Mouse (Mus musculus): ENCODE data around the gene Gpkow. TPM values are rescaled to one million over a fixed set of nuclear protein-coding genes. Genes with fewer than 3 reads are reported as not detected.

Gpkow gene
- polyA plus RNA-seq, 1 experiment, result 15.7 TPM

DNA sequence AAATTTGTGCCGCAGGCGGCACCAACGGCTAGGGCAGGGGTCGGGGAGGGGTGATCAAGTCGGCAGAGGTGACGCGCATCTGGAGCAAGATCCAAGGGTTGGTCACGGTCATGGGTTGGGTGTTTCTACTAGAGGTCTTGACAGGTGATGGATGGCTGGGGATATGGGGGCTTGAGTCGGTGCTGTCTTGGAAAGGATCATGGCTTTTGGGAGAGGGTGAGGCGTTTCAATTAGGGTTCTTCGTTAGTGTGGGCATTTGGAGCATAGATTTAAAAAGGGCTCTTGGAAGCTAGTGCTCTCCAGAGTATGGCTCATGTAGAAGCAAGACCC lies 25.3 kb downstream of the Gpkow start:
- Histone ChIP-seq H3K79me2 (ENCODE audit: control insufficient read depth, insufficient read depth) (peaks cover 8% of the 10 kb centered on the region), H3ac (ENCODE audit: control insufficient read depth, insufficient read length, low read depth) (peak overlapping the region; percentile 80), H3K36me3 (ENCODE audit: control insufficient read depth, insufficient read depth) (no peaks in the 10 kb centered on the region), H3K79me3 (ENCODE audit: low read depth) (no peaks in the 10 kb centered on the region), H3K27me3 (ENCODE audit: control insufficient read depth, insufficient read depth, insufficient read length) (no peaks in the 10 kb centered on the region), H3K4me3 (ENCODE audit: insufficient read depth, poor library complexity, severe bottlenecking) (peak overlapping the region; percentile 41)
- TF ChIP-seq CEBPB (IDR thresholded peaks at IDR 0.05; ENCODE audit: low read depth), result no peak
- no peak for TF ChIP-seq USF1 (IDR thresholded peaks at IDR 0.05; ENCODE audit: low read depth)
- no peak for TF ChIP-seq MYOD1 (IDR thresholded peaks at IDR 0.05; ENCODE audit: control insufficient read depth, insufficient read length, low read depth)
- TF ChIP-seq FOSL1 (IDR thresholded peaks at IDR 0.05; ENCODE audit: insufficient read depth, low read length, poor library complexity, severe bottlenecking), result no peak
- no peak for TF ChIP-seq CTCF (IDR thresholded peaks at IDR 0.05; ENCODE audit: control insufficient read depth, insufficient read depth, insufficient read length)
- no peak for TF ChIP-seq MAX (IDR thresholded peaks at IDR 0.05)
- no peak for TF ChIP-seq MYOG (IDR thresholded peaks at IDR 0.05; ENCODE audit: control insufficient read depth, extremely low read depth, insufficient read length)

GRCm38 (mm10) chrX:7722691-7723090 lies 25.8 kb downstream of the Gpkow start:
- Histone ChIP-seq H3ac (ENCODE audit: control insufficient read depth, insufficient read length, low read depth) (no peak overlapping the region), H3K27me3 (ENCODE audit: control insufficient read depth, insufficient read depth, insufficient read length) (no peaks in the 10 kb centered on the region), H3K79me2 (ENCODE audit: control insufficient read depth, insufficient read depth) (peaks cover 8% of the 10 kb centered on the region), H3K36me3 (ENCODE audit: control insufficient read depth, insufficient read depth) (no peaks in the 10 kb centered on the region), H3K79me3 (ENCODE audit: low read depth) (no peaks in the 10 kb centered on the region), H3K4me3 (ENCODE audit: insufficient read depth, poor library complexity, severe bottlenecking) (peak overlapping the region; percentile 41)
- TF ChIP-seq MAX (IDR thresholded peaks at IDR 0.05) (no peak), USF1 (IDR thresholded peaks at IDR 0.05; ENCODE audit: low read depth) (no peak), MYOG (IDR thresholded peaks at IDR 0.05; ENCODE audit: control insufficient read depth, extremely low read depth, insufficient read length) (no peak), MYOD1 (IDR thresholded peaks at IDR 0.05; ENCODE audit: control insufficient read depth, insufficient read length, low read depth) (no peak), CTCF (IDR thresholded peaks at IDR 0.05; ENCODE audit: control insufficient read depth, insufficient read depth, insufficient read length) (no peak), CEBPB (IDR thresholded peaks at IDR 0.05; ENCODE audit: low read depth) (no peak), FOSL1 (IDR thresholded peaks at IDR 0.05; ENCODE audit: insufficient read depth, low read length, poor library complexity, severe bottlenecking) (no peak)

- no peak overlapping the region for H3ac ChIP-seq (ENCODE audit: control insufficient read depth, insufficient read length, low read depth)
Observed at GRCm38 (mm10) chrX:7724135-7724534, 27.2 kb downstream of the Gpkow start.

DNA sequence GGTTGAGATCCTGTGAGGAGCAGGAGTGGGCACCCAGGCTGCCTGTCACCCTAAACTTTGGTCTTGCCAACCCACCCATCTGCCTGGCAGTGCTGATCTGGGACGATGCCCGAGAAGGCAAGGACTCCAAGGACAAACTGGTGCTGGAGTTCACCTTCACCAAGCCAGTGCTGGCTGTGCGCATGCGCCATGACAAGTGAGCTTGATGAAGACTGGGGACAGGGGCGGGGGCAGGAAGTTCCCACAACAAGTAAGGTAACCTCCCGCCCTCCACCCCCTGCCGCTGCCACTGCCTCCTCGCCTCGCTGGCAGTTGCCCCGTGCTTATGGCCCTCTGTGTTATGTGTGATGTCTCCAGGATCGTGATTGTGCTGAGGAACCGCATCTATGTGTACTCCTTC lies 28.9 kb downstream of the Gpkow start:
- no peak for TF ChIP-seq CTCF (IDR thresholded peaks at IDR 0.05; ENCODE audit: control insufficient read depth, insufficient read depth, insufficient read length)
- TF ChIP-seq MYOD1 (IDR thresholded peaks at IDR 0.05; ENCODE audit: control insufficient read depth, insufficient read length, low read depth), result no peak
- no peak for TF ChIP-seq USF1 (IDR thresholded peaks at IDR 0.05; ENCODE audit: low read depth)
- TF ChIP-seq CEBPB (IDR thresholded peaks at IDR 0.05; ENCODE audit: low read depth), result no peak
- no peak for TF ChIP-seq MAX (IDR thresholded peaks at IDR 0.05)
- Histone ChIP-seq H3K27me3 (ENCODE audit: control insufficient read depth, insufficient read depth, insufficient read length) (no peaks in the 10 kb centered on the region), H3ac (ENCODE audit: control insufficient read depth, insufficient read length, low read depth) (no peak overlapping the region), H3K79me3 (ENCODE audit: low read depth) (no peaks in the 10 kb centered on the region), H3K36me3 (ENCODE audit: control insufficient read depth, insufficient read depth) (no peaks in the 10 kb centered on the region), H3K79me2 (ENCODE audit: control insufficient read depth, insufficient read depth) (peaks cover 8% of the 10 kb centered on the region), H3K4me3 (ENCODE audit: insufficient read depth, poor library complexity, severe bottlenecking) (no peak overlapping the region)

More at GRCm38 (mm10) chrX:7724135-7724534, 27.2 kb downstream of the Gpkow start:
- TF ChIP-seq MYOD1 (IDR thresholded peaks at IDR 0.05; ENCODE audit: control insufficient read depth, insufficient read length, low read depth) (no peak), CTCF (IDR thresholded peaks at IDR 0.05; ENCODE audit: control insufficient read depth, insufficient read depth, insufficient read length) (no peak), USF1 (IDR thresholded peaks at IDR 0.05; ENCODE audit: low read depth) (no peak), MAX (IDR thresholded peaks at IDR 0.05) (no peak), CEBPB (IDR thresholded peaks at IDR 0.05; ENCODE audit: low read depth) (no peak), MYOG (IDR thresholded peaks at IDR 0.05; ENCODE audit: control insufficient read depth, extremely low read depth, insufficient read length) (no peak)
- Histone ChIP-seq H3K36me3 (ENCODE audit: control insufficient read depth, insufficient read depth) (no peaks in the 10 kb centered on the region), H3K27me3 (ENCODE audit: control insufficient read depth, insufficient read depth, insufficient read length) (no peaks in the 10 kb centered on the region), H3K79me2 (ENCODE audit: control insufficient read depth, insufficient read depth) (peaks cover 8% of the 10 kb centered on the region), H3K4me3 (ENCODE audit: insufficient read depth, poor library complexity, severe bottlenecking) (no peak overlapping the region), H3K79me3 (ENCODE audit: low read depth) (no peaks in the 10 kb centered on the region)

GRCm38 (mm10) chrX:7727176-7727575 lies 30.2 kb downstream of the Gpkow start:
- H3K4me3 ChIP-seq (ENCODE audit: insufficient read depth, poor library complexity, severe bottlenecking), result no peak overlapping the region
- H3ac ChIP-seq (ENCODE audit: control insufficient read depth, insufficient read length, low read depth), result no peak overlapping the region
- TF ChIP-seq CEBPB (IDR thresholded peaks at IDR 0.05; ENCODE audit: low read depth) (peak; percentile 49), CTCF (IDR thresholded peaks at IDR 0.05; ENCODE audit: control insufficient read depth, insufficient read depth, insufficient read length) (no peak)

DNA sequence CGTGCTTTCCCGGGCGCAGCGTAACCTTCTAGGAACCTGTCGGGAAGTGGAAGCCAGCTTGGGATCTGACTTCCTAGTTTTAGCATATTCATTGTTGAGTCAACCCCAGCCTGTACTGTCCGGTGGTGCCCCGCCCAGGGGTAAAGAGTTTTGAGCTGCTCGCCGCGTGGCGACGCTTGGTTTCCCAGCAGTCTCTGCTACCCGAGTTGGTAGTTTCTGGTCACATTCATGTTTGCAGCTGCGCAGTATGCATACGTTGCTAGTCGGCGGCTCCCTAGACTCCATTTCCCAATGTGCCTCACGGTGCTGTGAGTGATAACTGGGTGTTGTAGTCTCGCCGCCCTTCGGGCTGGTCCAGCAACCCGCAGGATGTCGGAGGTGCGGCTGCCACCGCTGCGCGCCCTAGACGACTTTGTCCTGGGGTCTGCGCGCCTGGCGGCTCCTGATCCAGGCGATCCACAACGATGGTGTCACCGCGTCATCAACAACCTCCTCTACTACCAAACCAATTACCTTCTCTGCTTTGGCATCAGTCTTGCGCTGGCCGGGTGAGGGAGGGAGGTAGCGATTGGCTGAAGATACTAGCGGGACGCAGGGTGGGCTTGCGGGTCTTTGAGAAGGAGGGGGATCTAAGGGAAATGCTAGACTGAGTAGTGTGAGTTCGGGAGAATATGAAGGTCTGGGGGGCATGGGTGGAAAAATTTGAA lies 31.4 kb downstream of the Gpkow start, which contains the start of gene Praf2:
Gene Praf2 (plus strand): TSS at position 225 of the 707 bp plus-strand sequence.
- TF ChIP-seq MYOG (IDR thresholded peaks at IDR 0.05; ENCODE audit: control insufficient read depth, extremely low read depth, insufficient read length) (no peak), MAX (IDR thresholded peaks at IDR 0.05) (peak; percentile 80)
- H3K4me3 ChIP-seq (ENCODE audit: insufficient read depth, poor library complexity, severe bottlenecking), result peak within 1 kb of the TSS; percentile 45
- no peaks in the 10 kb centered on the region for H3K79me3 ChIP-seq (ENCODE audit: low read depth)
- peak within 1 kb of the TSS; percentile 76 for H3ac ChIP-seq (ENCODE audit: control insufficient read depth, insufficient read length, low read depth)
- H3K79me2 ChIP-seq (ENCODE audit: control insufficient read depth, insufficient read depth), result no peaks in the 10 kb centered on the region
- no peaks in the 10 kb centered on the region for H3K27me3 ChIP-seq (ENCODE audit: control insufficient read depth, insufficient read depth, insufficient read length)
- H3K36me3 ChIP-seq (ENCODE audit: control insufficient read depth, insufficient read depth), result no peaks in the 10 kb centered on the region

More at GRCm38 (mm10) chrX:7727176-7727575, 30.2 kb downstream of the Gpkow start:
- Histone ChIP-seq H3K79me2 (ENCODE audit: control insufficient read depth, insufficient read depth) (peaks cover 8% of the 10 kb centered on the region), H3K27me3 (ENCODE audit: control insufficient read depth, insufficient read depth, insufficient read length) (no peaks in the 10 kb centered on the region), H3K36me3 (ENCODE audit: control insufficient read depth, insufficient read depth) (no peaks in the 10 kb centered on the region), H3K79me3 (ENCODE audit: low read depth) (no peaks in the 10 kb centered on the region)

All from C2C12 (cell line).